Mouse (Mus musculus): ENCODE measurements around the gene Blm. TPM values are rescaled to one million over a fixed set of nuclear protein-coding genes. Genes with fewer than 3 reads are reported as not detected.
"Not testable (repeated sequence)": the region's sequence is repeated elsewhere in the genome, so short reads cannot be mapped to it uniquely, and the experiment has no call there.

Blm gene
- polyA plus RNA-seq, 1 experiment: 0.98 TPM

DNA sequence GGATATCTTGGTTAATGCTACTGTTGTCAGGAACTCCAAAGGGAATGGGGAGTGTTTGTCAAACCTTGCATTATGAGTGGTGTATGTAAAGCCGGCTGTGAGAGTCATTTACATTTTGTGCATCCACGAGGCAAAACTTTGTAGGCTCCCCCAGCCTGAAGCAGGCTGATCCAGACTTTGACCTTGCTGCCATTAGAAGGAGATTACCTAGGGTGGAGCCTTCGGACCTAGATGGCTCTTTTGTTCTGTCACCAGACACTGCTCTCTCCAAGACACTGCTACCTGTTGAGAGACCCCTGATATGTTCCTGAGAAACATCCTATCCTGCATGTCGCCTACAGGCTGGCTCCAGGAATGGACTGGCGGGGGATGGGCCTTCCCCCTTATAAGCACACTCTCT is 4.7 kb upstream of the Blm start:
- WGBS: 43% methylated on average over 5 of the region's 5 CpGs
- no peak for DNase-seq (ENCODE audit: low read depth, low spot score)

DNA sequence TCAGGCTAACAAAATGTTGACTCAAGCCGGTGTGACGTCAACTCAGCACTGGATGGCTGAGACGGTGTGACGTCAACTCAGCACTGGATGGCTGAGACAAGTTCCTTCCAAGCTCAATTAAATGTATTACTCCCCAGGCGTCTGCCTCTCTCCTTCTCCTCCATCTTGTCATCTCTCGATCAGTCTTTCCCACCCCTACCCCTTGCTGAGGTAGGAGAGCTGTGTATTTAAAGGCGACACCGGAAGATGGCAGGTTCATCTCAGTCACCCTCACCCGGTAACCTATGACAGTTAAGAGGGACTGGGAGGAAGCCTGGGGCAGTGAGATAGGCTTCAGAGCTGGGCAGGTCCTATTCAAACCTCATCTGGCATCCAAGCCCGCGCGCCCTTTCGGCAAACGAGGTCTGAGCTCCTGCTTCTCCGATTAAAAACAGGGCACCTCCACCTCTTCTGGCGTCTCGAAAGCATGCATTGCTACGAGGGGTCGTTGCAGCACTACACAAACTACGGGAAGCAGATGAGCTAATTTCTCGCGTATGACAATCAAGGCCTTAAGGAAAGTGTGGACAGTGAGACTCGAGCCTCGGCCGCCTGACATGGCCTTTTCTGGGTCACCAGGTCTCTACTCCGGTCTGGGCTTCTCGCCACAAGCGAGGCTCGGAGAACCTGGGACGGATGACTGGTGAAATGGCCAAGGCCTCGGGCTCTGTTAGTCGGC is 469 bp downstream of the Blm start:
- DNase-seq (ENCODE audit: low read depth, low spot score): no peak
- WGBS: under 1% methylated on average over 32 of the region's 32 CpGs

DNA sequence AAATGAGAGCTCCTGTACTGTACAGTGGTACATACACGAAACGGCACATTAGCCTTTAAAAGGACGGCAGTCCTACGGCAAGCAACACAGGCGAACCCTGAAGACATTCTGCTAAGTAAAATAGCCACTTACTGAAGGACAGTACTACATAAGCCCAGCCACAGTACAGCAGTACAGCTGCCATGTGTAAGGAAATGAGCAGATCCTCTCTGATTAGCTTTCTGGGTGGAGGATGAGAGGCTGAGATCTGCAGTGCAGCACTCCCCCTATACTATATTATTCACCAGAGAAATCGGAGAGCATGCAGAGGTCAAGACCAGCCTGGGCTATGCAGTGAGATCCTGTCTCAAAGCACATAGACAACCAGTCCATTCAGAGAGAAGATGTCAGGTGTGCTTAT is 3.8 kb downstream of the Blm start:
- 80% methylated on average over 6 of the region's 6 CpGs for WGBS
- no peak for DNase-seq (ENCODE audit: low read depth, low spot score)

DNA sequence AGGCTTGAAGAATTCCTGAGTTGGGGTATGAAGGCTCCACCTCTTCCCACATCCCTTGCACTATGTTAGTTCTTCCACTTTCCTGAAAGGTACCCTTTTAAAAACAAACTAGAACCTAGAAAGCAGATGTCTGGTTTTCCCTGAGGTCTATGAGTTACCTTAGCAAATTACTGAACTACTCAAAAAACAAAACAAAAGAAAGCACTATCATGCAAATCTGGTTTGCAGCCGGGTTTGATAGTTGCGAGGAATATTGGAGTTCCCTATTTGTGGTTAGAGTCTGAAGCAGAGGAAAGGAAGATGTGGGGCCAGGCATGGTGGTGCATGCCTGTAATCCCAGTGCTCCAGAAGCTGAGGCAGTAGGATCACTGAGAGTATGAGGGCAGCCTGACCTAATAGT is 4.3 kb downstream of the Blm start:
- DNase-seq (ENCODE audit: low read depth, low spot score): no peak
- 84% methylated on average over 2 of the region's 2 CpGs for WGBS

DNA sequence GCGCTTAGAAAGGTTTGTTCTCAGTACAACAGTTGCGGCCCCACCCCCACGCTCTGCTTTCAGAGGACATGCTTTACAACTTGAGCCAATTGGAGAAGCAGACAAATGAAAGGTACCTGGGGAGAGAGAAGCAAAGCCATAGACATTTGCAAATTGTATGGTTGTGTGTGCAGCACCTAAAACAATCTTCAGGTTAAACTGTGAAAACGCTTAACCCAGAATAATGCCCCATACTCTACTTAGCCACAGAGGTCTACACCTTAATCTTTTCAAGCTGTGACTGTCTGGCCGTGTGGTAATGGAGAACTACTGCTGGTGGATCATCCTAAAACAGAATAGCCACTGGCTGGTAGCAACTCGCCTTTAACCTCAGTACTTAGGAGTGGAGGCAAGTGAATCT is 8.2 kb downstream of the Blm start:
- WGBS: 86% methylated on average over 6 of the region's 6 CpGs
- DNase-seq (ENCODE audit: low read depth, low spot score): no peak

DNA sequence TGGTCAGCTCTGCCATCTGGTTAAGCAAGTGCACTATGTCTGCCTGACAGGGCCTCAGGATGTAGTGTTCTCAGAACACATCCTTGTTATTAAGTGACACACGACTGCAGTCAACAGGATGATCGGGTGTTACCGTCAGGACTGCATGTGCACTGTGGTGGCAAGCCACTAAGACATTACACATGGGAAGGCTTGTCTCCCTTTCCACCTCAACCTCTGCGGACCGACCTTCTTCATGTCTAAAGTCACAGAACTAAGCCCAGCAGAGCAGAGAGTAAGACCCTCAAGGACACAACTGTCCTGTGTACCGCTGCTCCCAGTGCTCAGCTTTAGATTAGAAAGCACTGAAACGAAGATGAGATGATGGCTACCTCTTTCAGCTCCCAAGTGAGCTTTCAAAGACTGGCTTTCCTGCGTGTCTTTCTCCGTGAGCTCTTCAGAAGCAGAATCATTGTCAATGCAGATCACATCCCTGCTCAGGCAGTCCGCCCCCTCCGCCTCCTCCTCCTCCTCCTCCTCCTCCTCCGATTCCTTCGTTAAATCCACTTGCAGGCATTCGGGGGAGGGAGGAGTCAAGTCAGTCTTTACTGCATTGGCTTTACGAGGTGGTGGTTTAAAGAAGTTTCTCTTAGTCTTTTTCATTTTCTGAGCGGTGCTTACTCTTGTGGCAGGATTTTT is 22.4 kb downstream of the Blm start:
- no peak for DNase-seq (ENCODE audit: low read depth, low spot score)
- WGBS: 87% methylated on average over 16 of the region's 16 CpGs

DNA sequence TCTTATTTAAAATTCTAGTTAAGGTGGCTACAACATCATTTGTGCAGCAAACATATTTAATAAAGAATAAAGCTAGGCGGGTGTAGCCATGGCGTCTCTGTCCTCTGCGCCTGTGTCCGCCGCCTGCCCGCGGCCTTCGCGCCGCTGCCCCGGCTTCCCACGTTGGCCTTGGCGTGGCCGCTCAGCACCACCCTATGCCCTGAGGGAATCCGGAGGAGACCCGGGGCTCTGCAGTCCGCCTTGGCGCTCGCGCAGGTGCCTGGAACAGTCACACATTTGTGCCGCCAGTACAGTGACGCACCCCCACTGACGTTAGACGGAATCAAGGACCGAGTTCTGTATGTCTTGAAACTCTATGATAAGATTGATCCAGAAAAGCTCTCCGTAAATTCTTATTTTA is 27.2 kb downstream of the Blm start:
- 96% methylated on average over 26 of the region's 26 CpGs for WGBS
- DNase-seq (ENCODE audit: low read depth, low spot score): not testable (repeated sequence)

DNA sequence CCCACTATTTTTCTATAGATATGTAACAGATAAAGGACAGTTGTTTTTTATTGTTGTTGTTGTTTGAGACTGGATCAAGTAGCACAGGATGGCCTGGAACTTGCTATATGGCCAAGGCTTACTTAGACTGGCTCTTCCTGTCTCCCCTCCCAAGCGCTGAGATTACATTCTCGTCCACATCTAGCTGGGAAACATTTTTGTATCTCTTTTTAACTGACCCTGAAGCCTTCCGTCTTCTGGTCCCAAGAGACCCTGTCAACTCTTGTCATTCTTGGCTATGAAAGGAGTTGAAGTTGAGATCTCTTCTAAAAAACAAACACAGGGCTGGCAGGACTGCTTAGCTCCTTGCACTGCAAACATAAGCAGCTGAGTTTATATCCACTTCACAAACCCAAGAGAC is 28.9 kb downstream of the Blm start:
- DNase-seq (ENCODE audit: low read depth, low spot score): no peak
- WGBS: 84% methylated on average over 3 of the region's 3 CpGs

DNA sequence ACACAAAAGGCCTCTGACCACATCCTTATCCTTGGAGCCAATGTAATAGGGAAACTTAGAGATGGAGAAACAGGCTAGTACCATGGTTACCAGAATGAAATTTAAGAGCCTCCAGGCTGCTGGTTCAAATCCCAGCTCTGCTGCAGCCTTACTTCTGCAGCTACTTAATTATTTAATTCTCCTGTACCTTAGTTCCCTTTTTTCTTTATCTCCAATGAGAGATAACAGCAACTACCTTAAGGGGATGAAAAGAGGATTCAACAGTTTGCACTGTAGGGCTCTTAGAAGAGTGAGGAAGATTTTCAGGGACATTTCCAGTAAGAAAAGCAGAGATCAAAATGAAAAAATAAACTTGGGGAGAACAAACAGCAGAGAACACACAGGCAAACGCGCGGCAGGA is 30.0 kb downstream of the Blm start:
- no peak for DNase-seq (ENCODE audit: low read depth, low spot score)
- WGBS: 94% methylated on average over 3 of the region's 3 CpGs

DNA sequence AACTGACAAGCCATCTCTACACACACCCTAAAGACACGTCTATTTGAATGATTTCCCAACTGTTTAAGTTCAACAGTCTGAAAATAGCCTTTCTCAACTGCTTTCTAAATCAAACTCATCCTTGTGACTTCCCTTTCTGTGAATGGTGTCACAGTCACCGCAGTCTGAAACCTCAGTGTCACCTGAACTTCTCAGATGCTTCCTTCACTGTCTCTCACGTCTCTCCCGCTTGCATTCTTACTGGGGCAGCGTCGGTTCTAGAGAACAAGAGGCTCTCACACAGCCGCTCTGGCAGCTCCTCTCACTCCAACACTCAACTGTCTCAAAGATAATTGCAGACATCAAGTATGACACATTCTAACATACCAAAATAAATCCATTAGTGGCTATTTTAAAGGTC is 33.9 kb downstream of the Blm start:
- 81% methylated on average over 7 of the region's 7 CpGs for WGBS
- no peak for DNase-seq (ENCODE audit: low read depth, low spot score)

DNA sequence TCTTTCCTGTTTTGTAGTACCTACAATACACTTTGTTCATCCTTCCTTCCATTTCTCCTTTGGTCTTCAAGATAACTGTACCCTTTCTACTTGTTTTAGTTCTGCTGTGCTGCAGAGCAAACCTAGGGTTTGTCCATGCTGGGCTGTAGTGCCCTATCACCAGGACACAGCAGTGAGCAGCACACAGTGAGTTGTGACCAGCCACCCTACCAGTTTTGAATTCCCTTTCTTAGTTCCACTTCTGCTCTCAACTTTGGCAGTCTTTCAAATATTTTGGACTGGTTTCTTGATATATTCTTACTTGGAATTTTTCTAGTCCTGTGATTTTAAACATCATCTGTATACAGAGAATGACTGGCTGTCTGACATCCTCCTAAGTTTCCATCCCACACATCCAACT is 34.8 kb downstream of the Blm start:
- no peak for DNase-seq (ENCODE audit: low read depth, low spot score)

DNA sequence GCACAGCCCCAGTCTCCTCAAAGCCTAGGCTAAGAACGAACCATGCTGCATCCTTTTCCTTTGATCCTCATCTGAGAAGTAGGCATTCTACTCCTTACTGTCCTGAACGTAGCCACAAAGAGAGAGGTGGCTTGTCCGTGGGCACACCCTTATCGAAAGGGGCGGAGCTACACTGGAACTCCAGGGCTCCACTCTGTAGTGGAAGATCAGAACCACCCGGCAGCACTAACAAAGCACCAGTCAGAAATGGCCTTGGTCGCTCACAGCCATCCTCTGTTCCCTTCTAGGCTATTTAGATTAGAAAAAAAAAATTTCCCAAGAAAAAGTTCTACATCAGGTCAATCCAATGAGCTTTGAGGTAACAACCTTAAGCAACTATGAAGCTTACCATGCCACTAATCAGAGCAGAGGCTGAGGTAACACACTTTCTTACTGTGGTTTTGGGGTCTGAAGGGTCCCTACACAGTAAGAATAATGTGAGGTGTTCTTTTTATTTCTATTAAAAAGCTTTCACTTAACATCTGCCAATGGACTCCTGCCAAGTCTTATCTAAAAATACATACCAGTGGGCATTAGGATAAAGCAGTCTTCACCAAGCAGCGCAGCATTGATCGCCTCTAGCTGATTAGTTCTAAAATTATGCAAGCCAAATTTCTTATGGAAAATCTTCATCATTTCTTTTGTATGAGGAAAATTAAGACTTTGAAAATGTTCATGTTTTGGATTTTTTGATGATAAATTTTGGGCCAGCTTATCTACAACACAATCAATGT is 35.5 kb downstream of the Blm start:
- 80% methylated on average over 9 of the region's 9 CpGs for WGBS
- DNase-seq (ENCODE audit: low read depth, low spot score): no peak

DNA sequence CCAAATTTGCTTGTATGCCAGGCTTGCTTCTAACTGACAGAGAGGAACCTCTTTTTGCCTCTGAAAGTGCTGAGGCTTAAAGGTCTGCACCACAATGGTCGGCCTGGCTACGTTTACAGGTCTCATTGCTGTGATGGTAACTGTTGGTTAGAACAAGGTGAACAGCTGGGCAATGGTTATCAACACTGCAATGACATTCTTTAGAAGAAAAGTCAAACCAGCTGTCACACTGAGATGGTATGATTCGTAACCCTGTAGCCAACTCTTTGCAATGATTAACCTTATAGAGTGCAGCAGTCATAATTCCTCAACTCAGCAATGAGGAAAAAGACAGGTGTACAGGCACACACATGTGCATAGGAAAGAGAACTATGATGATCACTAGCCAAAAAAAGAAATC is 38.3 kb downstream of the Blm start:
- 32% methylated on average over 3 of the region's 3 CpGs for WGBS
- peak; percentile 14 for DNase-seq (ENCODE audit: low read depth, low spot score)

DNA sequence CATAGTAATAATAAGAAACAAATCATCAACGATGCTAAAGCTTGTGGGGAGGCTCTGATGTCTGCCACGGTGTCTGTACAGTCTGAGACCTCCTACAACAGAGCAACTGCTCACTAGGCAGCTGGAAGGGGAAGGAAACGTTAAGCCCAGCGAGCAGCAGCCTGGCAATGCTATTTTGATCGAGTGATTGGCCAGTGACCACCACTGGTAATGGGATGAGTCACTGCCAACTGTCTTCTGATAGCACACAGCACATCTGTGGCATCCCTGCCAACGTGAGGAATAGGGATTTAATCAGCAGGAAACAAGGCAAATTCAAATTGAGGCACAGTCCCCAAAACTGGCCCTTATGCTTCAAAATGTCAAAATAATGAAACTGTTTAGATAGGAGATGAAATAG is 39.7 kb downstream of the Blm start:
- DNase-seq (ENCODE audit: low read depth, low spot score): no peak
- WGBS: 73% methylated on average over 6 of the region's 6 CpGs

DNA sequence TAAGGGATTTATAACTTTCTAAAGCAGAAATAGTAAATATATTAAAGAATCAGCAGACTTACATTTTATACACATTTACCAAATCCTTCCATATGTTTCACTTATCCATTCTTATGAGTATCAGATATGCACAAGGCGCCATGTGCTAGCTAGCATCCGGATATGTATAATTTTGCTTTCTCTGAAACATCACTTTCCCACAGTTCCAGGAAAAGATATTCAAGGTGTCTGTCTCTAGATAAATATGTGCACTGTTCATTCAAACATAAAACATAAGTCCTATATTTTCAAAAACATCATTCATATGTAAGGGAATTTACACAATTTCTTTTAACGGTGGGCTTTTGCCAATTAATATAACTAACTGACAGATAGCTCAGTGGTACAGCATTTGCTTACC is 42.9 kb downstream of the Blm start:
- no peak for DNase-seq (ENCODE audit: low read depth, low spot score)
- WGBS: 95% methylated on average over 3 of the region's 3 CpGs

DNA sequence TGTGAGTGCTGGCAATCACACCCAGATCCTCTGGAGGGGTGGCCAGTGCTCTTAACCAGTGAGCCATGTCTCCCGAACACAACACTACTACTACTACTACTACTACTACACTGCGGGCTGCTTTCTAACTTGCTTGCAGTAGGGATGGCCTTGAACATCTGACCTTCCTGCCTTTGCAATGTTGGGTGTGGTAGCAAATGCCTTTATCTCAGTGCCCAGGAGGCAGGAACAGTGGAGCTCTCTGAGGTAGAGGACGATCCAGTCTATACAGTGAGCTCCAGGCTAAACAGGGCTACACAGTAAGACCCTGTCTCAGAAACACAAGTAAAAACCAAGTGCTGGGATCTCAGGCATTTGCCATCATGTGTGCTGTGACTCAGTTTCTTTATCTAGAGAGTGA is 43.8 kb downstream of the Blm start:
- DNase-seq (ENCODE audit: low read depth, low spot score): no peak
- 76% methylated on average over 3 of the region's 3 CpGs for WGBS

DNA sequence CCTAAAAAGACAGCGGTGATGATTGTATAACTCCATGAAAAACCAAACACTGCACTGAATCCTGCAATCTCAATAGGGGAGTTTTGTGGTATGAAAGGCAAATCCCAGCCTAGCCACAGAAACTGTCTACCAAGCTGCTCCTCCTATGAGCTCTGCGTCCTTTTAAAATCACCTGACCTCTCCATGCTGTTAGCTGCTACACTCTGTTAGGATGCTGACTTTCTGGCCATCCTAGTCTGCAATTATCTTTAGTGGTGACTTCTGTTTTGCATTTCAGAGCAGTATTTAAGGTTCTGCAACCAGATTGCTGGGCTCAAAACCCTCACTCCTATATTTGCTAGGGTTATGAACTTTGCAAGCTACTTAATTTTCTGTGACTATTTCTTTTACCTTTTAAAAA is 44.6 kb downstream of the Blm start:
- WGBS: 95% methylated on average over 2 of the region's 2 CpGs
- no peak for DNase-seq (ENCODE audit: low read depth, low spot score)

DNA sequence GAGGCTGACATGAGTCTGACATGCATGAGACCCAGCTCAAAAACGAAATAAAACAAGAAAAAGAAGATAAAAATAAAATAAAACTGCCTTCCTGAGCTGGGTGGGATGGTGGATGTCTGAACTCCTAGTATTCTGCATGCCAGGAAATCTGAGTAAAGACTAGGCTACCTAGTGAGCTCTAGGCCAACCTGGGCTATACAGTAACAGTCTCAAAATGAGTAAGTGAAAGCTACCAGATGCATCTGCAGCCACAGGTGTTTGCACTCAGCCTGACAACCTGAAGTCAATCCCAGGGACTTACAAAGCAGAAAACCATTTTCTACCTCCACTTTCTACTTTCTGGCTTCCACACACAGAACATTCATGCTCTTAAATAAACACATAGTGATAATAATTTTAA is 45.5 kb downstream of the Blm start:
- DNase-seq (ENCODE audit: low read depth, low spot score): no peak
- 71% methylated on average over 1 of the region's 1 CpGs for WGBS

DNA sequence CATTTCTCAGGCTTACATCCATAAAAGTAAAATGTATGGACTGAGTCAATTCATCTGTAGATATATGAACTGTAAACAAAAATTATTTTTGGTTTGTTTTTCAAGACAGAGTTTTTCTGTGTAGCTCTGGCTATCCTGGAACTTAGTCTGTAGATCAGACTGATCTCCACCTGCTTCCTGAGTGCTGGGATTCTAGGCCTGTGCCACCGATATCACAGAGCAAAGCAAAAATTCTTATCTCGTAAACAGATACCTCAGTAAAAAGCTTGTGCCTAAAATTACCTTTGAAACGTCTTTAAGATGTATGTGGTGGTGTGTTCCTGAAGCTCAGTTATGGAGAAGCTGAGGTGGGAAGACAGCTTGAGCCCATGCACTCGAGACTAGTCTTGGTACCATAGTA is 47.7 kb downstream of the Blm start:
- WGBS: 87% methylated on average over 4 of the region's 4 CpGs
- DNase-seq (ENCODE audit: low read depth, low spot score): no peak

DNA sequence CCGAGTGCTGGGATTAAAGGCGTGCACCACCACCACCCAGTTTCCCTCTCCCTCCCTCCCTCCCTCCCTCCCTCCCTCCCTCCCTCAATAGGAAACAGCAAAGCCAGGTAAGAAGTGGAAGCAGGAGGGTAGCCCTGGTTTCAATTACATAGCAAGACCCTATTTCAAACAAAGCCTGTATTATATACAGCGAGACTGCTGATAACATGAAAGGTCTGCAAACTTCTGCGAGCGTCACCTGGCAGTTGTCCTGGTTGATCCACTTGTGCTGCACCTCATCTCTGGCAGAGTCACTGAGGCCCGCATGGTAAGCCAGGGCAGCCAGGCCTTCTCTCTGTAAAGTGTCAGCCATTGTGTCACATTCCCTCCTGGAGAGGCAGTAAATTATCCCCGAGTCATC is 54.8 kb downstream of the Blm start:
- no peak for DNase-seq (ENCODE audit: low read depth, low spot score)
- 68% methylated on average over 7 of the region's 7 CpGs for WGBS

DNA sequence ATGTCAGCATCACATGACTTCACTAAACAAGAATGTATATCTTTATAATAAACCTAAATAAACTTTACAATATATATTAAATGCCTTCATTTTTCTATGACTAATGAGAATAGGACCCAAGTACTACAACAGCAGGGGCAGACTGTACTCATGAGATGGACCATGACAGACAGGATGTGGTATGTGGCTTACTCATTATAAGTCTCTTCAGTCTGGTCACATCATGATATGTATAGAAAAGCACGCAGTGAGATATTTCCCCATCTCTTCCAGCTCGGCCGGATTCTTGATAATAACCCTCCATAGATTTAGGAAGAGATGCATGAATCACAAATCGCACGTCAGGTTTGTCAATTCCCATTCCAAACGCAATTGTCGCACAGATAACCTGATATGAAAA is 61.1 kb downstream of the Blm start:
- DNase-seq (ENCODE audit: low read depth, low spot score): no peak
- 96% methylated on average over 7 of the region's 7 CpGs for WGBS
